16 mouse cellular contexts compared by ENCODE assay signal in the genomic region with DNA sequence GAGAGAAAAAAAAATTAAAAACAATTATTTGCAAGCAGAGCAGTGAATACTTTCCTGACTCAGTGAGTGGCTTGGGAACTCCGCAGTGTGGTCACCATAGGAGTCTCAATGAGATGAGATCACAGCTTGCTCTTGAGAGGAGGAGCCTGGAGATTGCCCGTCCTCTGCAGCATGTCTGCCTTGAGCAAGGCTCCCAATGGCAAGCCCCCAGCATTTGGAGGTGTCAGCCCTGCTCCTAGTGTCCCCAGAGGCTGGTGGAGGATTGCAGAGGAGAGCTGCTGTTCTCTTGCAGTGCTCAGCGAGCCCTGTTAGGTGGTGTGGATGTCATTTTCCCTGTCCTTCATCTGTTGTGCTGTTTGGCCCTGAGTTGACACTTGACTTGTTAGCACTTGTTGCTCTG.
"Had no signal": no experiment of that assay in that cellular context is flagged by ENCODE, and none has a peak within 500 bp of the region (broad histone marks: within the 10 kb centered on the region; RNA-seq: fewer than 3 reads in every experiment).

No protein-coding gene starts in this region.

- H3K4me1 ChIP-seq: lung, embryonic 15.5 days had no signal

- H3K9me3 ChIP-seq: lung, embryonic 15.5 days; megakaryocyte, embryonic 14.5 days; midbrain, embryonic 13.5 days; midbrain, embryonic 15.5 days; neural tube, embryonic 12.5 days; stomach, embryonic 15.5 days had no signal

- H3K4me3 ChIP-seq: lung, embryonic 15.5 days; megakaryocyte, embryonic 14.5 days; midbrain, embryonic 13.5 days; midbrain, embryonic 15.5 days; neural tube, embryonic 12.5 days; stomach, embryonic 15.5 days had no signal

- H3K27ac ChIP-seq: lung, embryonic 15.5 days; macrophage; midbrain, embryonic 13.5 days; midbrain, embryonic 15.5 days; neural tube, embryonic 12.5 days; stomach, embryonic 15.5 days; stomach, postnatal 0 days had no signal

- DNase-seq: lung, adult 2 months; lung, postnatal 14 days; lung, postnatal 36 days; right cerebral cortex, postnatal 14 days; thymus, adult 2 months; thymus, postnatal 25 days; thymus, postnatal 4 days had no signal

- H3K27me3 ChIP-seq: lung, embryonic 15.5 days; midbrain, embryonic 13.5 days; midbrain, embryonic 15.5 days; neural tube, embryonic 12.5 days; stomach, embryonic 15.5 days had no signal

- H3K36me3 ChIP-seq: lung, embryonic 15.5 days; midbrain, embryonic 13.5 days; midbrain, embryonic 15.5 days; neural tube, embryonic 12.5 days; stomach, embryonic 15.5 days had no signal

- ATAC-seq: lung, postnatal 0 days; midbrain, embryonic 13.5 days; midbrain, embryonic 15.5 days had no signal
